Mouse (Mus musculus) midbrain, embryonic 11.5 days (tissue): ENCODE measurements at regions not wholly inside any gene's neighbourhood (a gene's known extent, or its start where the extent isn't known, plus 50 kb on each side); places are given as distances from the start of the nearest gene placed in this dataset.

Source experiments
- ATAC-seq: fragments of 200-750 bp; cut with Nextera tagmentation; 2 replicates; pipeline ENCODE4 v1.8.0; 2017; ENCODE audit warnings: moderate TSS enrichment, moderate library complexity; ENCODE audit not compliant: low FRiP score
- DNase-seq: peaks from one replicate; pipeline ENCODE4 v3.0.0; 2015; ENCODE audit warnings: low spot score; ENCODE audit errors: missing footprints
- H3K27ac ChIP-seq: fragments of 300-500 bp; sonication (generic); 2 replicates; pipeline ENCODE4 v1.5.1; 2014; ENCODE audit warnings: low read depth, low read length
- H3K27me3 ChIP-seq: fragments of 300-500 bp; sonication (generic); 2 replicates; pipeline ENCODE4 v1.6.1; 2014; ENCODE audit warnings: mild to moderate bottlenecking, low read length, moderate library complexity, mixed read lengths; ENCODE audit not compliant: control insufficient read depth, insufficient read depth
- H3K36me3 ChIP-seq: fragments of 300-500 bp; sonication (generic); 2 replicates; pipeline ENCODE4 v1.6.1; 2014; ENCODE audit warnings: mild to moderate bottlenecking, low read length, moderate library complexity, mixed read lengths; ENCODE audit not compliant: control insufficient read depth, insufficient read depth
- H3K4me1 ChIP-seq: fragments of 300-500 bp; sonication (generic); 2 replicates; pipeline ENCODE4 v1.6.1; 2014; ENCODE audit warnings: low read length; ENCODE audit not compliant: control insufficient read depth, insufficient read depth
- H3K4me2 ChIP-seq: fragments of 300-500 bp; sonication (generic); 2 replicates; pipeline ENCODE4 v1.6.1; 2014; ENCODE audit warnings: mild to moderate bottlenecking, moderate library complexity
- H3K4me3 ChIP-seq: fragments of 300-500 bp; sonication (generic); 2 replicates; pipeline ENCODE4 v1.5.1; 2014; ENCODE audit warnings: low read depth, low read length
- H3K9ac ChIP-seq: fragments of 300-500 bp; sonication (generic); 2 replicates; pipeline ENCODE4 v1.6.1; 2014; ENCODE audit warnings: low read length
- H3K9me3 ChIP-seq: fragments of 300-500 bp; sonication (generic); 2 replicates; pipeline ENCODE4 v1.6.1; 2016; ENCODE audit warnings: low read length; ENCODE audit not compliant: control insufficient read depth
- WGBS: fragments of 180-500 bp; shearing (Covaris S2); extraction: QIAGEN DNeasy Blood & Tissue Kit; methylation state at CpG from one replicate; pipeline ENCODE4 v1.1.7; 2014; 5-methylcytosine and 5-hydroxymethylcytosine counted together

DNA sequence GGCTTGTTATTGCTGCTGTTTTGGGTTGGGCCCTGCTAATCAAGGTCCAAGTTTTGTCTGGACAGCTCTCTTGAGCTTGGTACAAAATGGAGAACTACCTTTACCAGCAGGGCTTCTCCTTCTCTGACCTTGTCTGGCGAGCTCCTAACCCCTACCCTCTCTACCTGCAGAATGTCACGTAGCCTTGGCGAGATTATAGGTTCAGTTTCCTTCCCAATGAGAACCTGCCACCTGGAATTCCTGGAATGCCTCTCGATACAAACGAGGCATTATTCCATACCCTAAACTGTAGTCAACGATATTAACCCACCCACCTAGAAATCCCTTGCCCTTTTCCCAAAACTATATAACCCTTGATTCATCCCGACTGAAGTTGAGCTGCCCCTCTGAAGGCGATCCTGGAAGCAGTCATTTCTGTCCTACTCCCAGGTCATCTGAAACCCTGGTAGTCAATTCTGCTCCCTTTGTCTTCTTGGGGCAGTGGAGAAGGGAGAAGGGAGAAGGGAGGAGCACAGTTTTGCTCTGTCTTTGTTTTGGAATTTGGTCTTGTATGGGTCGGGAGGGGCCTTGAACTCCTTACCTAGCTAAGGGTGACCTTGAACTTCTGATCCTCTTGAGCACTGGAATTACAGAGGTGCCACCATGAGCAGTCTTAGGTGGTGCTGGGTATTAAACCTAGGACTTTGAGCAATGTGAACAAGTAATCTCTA lies 50.2 kb upstream of the Abhd2 start:
- Histone ChIP-seq H3K4me1 (no peaks in the 10 kb centered on the region), H3K27me3 (no peaks in the 10 kb centered on the region), H3K4me2 (no peak overlapping the region), H3K36me3 (no peaks in the 10 kb centered on the region), H3K27ac (no peak overlapping the region), H3K4me3 (no peak overlapping the region), H3K9me3 (no peaks in the 10 kb centered on the region), H3K9ac (no peak overlapping the region)
- ATAC-seq (no peak), DNase-seq (no peak)
- 87% methylated on average over 9 of the region's 9 CpGs for WGBS
